Mouse (Mus musculus): ENCODE data around the gene Ptgdr. TPM values are rescaled to one million over a fixed set of nuclear protein-coding genes. Genes with fewer than 3 reads are reported as not detected.
"Not testable (repeated sequence)": the region's sequence is repeated elsewhere in the genome, so short reads cannot be mapped to it uniquely, and the experiment has no call there.

Ptgdr gene
- under 1 TPM; 0.30 to 0.33 TPM for total RNA-seq (2021)
- long read RNA-seq, experiment 1, partial matches to known transcripts: 1 of 2 reads
- long read RNA-seq, experiment 1, other reads (novel, unspliced or antisense): 0 of 2 reads
- long read RNA-seq, experiment 2, partial matches to known transcripts: 0 of 1 reads
- long read RNA-seq, experiment 2, other reads (novel, unspliced or antisense): 0 of 1 reads

GRCm38 (mm10) chr14:44858868-44859613, at the start of gene Ptgdr:
Gene Ptgdr, minus strand, starts transcription at chr14:44859375.
- DNase-seq (ENCODE audit: low spot score in 2 of 2): no peak

DNA sequence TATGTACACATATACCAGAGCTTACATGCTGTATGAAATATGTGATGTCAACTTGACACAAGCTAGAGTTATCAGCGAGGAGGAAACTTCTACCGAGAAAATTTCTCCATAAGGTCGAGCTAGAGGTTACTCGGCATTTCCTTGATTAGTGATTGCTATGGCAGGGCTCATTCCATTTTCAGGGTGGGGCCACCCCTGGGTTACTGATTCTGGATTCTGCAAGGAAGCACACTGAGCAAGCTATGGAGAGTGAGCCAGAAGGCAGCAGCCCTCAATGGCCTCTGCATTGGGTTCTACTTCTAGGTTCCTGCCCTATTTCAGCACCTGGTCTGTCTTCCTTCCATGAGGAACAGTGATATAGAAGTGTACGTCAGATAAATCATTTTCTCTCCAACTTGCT, 48.6 kb upstream of the Ptgdr start:
- DNase-seq (ENCODE audit: low spot score in 2 of 2): no peak

GRCm38 (mm10) chr14:44904199-44904598, 45.0 kb upstream of the Ptgdr start:
- no peak for DNase-seq (ENCODE audit: low spot score in 2 of 2)

DNA sequence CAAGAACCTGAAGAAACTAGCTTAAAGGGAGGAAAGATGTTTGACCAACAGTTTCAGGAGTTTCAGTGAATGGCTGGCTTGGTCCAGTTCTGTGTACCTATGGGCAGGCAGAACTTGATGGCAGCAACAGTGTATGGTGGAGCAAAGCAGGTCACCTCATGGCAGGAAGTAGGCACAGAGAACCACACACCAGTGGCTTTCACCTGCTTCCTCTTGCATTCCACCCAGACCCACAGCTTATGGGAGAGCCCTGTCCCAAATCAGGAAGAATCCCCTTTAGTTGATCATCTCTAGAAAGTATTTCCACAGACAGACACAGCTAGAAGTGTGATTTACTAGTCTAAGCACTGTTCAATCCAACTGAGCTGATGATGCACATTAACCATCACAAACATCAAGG, 42.6 kb upstream of the Ptgdr start:
- not testable (repeated sequence) for DNase-seq (ENCODE audit: low spot score in 2 of 2)

DNA sequence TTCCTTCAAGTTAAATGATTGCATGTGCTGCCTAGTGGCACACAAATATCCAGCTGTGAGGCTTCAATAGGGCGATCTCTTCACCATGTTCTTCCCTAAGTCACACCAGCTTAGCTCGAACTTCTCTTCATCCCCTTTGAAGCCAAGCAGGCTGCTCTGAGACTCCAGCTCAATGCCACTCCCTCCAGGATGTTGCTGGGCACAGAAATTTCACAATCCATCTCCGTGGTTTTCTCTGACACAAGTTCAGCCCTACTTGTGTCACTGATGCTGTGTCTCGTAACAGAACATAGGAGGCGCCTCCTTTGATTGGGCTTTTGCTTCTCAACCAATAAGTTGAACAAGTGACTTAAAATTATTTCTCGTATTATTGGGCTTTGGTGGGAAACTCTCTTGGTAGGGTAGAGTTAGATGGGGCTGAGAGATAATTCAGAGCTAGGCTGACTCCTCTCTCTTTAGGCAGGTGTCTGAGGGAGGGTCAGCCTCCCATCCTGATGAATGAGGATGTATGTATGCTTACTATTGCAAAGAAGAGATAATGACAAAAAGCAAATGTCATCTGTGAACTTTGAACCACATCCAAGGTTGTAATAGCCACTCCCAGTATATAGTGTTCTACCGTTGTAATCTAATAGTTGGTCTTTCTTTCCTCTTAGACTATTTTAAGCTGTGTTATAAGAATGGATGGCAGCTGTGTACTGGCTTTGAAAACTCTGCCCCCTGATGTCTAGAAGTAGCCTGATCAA, 32.4 kb upstream of the Ptgdr start:
- DNase-seq (ENCODE audit: low spot score in 2 of 2): no peak

- DNase-seq (ENCODE audit: low spot score in 2 of 2): no peak
Measured at GRCm38 (mm10) chr14:44869686-44870085, 10.5 kb upstream of the Ptgdr start.

GRCm38 (mm10) chr14:44865661-44866060, 6.5 kb upstream of the Ptgdr start:
- no peak for DNase-seq (ENCODE audit: low spot score in 2 of 2)

DNA sequence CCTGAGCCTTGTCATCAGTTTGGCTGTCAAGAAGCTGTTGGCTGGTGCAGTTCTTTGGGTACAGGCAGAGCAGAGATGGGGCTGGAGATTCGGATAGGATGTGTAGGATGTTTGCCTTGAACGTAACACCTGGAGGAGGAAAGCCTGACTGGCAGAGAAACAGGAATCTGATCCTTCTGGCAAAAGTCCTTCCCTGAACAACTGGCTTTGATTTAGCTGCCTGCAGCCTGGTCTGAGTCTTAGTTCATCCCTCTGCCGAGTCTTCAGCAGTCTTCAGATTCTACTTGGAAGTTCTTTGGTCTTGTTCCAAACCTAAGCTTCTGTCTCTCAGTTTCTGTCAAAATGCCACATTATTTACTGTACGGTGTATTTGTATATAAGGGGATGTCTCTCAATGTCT, 3.9 kb upstream of the Ptgdr start:
- no peak for DNase-seq (ENCODE audit: low spot score in 2 of 2)

- no peak for DNase-seq (ENCODE audit: low spot score in 2 of 2)
Measured at GRCm38 (mm10) chr14:44861161-44861560, 2.0 kb upstream of the Ptgdr start.

DNA sequence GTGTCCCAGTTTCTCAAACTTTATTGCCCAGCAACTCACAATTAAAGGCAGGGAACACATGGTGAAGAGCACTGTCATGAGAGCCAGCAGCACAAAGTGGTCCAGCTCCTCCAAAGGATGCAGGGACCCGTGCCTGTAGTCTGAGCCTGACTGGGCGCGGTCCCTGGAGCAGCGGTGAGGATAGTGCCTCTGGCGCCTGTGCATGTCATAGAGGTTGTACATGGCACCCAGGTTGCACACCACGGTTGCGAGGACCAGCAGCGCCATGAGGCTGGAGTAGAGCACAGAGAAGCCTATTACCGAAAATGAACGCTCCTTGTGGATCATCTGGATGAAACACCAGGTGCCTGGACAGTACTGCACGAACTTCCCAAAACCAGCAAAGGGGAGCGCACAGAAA, 803 bp downstream of the Ptgdr start:
- no peak for DNase-seq (ENCODE audit: low spot score in 2 of 2)

DNA sequence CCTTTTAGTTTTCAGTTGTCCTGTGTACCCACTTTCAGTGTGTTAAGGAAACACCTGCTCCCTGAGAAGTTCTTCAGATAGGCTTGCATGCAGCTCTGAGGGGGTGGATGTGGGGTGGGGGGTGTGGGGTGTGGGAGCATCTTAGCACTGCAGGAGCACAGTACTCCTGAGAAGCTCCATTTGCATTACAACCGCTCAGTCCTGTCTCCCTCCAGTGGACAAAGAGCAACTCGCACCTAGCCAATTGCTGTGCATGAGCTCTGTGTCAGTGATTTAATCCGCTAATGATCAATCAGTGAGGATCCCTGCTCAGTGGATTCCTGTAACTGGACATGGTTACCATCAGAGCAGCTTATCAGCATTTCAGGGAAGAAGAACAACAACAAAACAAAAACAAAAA, 8.5 kb downstream of the Ptgdr start:
- not testable (repeated sequence) for DNase-seq (ENCODE audit: low spot score in 2 of 2)

DNA sequence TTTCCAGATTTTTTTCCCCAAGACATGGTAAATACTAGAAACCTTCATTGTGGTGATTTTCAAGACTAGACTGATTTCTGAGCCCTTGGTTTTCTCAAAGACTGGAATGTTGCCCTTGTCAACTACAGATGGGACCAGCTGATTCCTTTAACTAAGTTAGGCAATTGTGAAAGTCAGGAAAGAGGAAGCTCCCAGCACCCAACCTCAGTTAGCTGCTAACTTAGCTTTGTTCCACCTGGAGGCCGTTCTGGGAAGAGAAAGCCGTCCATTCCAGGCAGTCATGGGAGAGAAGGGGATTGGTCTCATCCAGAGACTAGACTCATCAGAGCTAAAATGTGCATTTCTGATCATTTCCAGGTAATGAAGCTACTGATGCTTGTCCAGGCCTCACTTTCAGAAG, 11.4 kb downstream of the Ptgdr start:
- DNase-seq (ENCODE audit: low spot score in 2 of 2): no peak

DNA sequence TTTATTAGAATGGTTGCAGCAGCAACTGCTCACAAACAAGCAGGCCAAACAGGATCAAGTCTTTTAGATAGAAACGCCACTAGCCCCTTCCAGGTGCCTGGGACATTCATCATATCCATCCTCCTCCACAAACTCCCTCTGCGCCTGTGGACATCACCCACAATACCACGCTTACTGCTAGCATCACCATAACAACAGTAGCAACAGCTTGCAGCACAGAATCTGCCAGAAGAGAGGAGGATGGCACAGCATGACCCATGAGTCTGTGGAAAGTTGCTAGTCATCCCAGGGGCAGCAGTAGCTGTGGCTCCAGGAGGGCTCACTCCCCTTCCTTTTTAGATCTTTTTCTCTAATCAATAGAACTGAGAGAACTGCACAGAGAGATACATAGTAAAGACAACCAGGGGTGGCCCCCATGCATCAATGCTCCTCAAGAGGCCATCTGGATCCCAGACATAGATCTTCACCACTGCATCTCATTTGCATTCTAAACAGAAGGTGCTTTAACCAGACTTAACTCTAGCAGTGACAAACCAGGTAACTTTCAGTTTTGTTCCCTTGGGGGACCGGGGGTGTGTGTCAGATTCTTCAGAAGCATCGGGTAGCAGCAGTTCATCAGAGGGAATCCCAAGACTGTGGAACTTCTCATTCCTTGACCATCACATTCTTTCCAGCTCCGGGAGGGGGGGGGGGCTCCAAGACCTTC, 12.5 kb downstream of the Ptgdr start:
- no peak for DNase-seq (ENCODE audit: low spot score in 2 of 2)

GRCm38 (mm10) chr14:44843768-44844755, 15.1 kb downstream of the Ptgdr start:
- no peak for DNase-seq (ENCODE audit: low spot score in 2 of 2)

GRCm38 (mm10) chr14:44838685-44839084, 20.5 kb downstream of the Ptgdr start:
- no peak for DNase-seq (ENCODE audit: low spot score in 2 of 2)

- DNase-seq (ENCODE audit: low spot score in 2 of 2): no peak
Measured at GRCm38 (mm10) chr14:44835132-44835531, 24.0 kb downstream of the Ptgdr start.

- DNase-seq (ENCODE audit: low spot score in 2 of 2): not testable (repeated sequence)
Measured at GRCm38 (mm10) chr14:44834134-44834533, 25.0 kb downstream of the Ptgdr start.

- not testable (repeated sequence) for DNase-seq (ENCODE audit: low spot score in 2 of 2)
Measured at GRCm38 (mm10) chr14:44833096-44833495, 26.1 kb downstream of the Ptgdr start.

DNA sequence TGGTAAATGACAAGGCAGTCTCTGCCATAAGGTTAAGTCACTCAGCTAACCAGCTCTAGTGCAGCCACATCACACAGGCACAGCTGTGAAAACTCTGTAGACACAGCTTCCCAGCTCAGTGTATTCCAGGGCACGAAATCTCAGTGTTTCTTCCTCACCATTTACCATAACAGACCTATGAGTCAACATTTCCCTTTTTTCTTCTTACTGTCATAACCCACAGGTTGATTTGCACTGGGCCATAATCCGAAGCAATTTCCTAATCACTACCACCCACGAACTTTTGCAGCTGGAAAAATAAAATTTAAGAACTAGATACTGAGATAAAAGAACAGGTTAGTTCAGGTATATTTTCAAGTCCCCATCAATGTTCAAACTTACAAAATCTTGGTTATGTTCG, 31.4 kb downstream of the Ptgdr start:
- no peak for DNase-seq (ENCODE audit: low spot score in 2 of 2)
